Mouse (Mus musculus) testis, adult 2 months (tissue): ENCODE data around the gene Ralgapa2.

Source experiments
- CTCF ChIP-seq: fragments of 200-500 bp; IDR thresholded peaks from 2 replicates; pipeline ENCODE4 v1.5.1; 2012; ENCODE audit warnings: low read depth, mild to moderate bottlenecking, inconsistent platforms, low read length, moderate library complexity; ENCODE audit not compliant: control insufficient read depth, insufficient read depth, insufficient replicate concordance
- POLR2A ChIP-seq: fragments of 200-500 bp; IDR thresholded peaks from 2 replicates; pipeline ENCODE4 v1.6.1; 2012; ENCODE audit warnings: low read depth, mild to moderate bottlenecking, inconsistent platforms, low read length, moderate library complexity; ENCODE audit not compliant: control insufficient read depth

GRCm38 (mm10) chr2:146510780-146511179, 1.4 kb downstream of the Ralgapa2 start:
- TF ChIP-seq CTCF (no peak), POLR2A (no peak)
